Mouse (Mus musculus) adrenal gland, adult 18-20 months (tissue): ENCODE measurements around the gene Krt86. TPM values are rescaled to one million over a fixed set of nuclear protein-coding genes. Genes with fewer than 3 reads are reported as not detected.
"Not testable (repeated sequence)": the region's sequence is repeated elsewhere in the genome, so short reads cannot be mapped to it uniquely, and the experiment has no call there.

ENCODE experiments used
- DNase-seq, 2 experiments: peaks; one replicate each; pipeline ENCODE4 v3.0.0; 2021 to 2022; ENCODE audit warnings: low spot score in 2 of 2
- total RNA-seq, 2 experiments: library from RNA; stranded (reverse); gene quantifications; 1 replicate in 1 of 2; 2 replicates in 1 of 2; pipeline ENCODE4 v1.2.3; 2021

Krt86 gene
- total RNA-seq, 2 experiments from 2014 or later, result not detected

DNA sequence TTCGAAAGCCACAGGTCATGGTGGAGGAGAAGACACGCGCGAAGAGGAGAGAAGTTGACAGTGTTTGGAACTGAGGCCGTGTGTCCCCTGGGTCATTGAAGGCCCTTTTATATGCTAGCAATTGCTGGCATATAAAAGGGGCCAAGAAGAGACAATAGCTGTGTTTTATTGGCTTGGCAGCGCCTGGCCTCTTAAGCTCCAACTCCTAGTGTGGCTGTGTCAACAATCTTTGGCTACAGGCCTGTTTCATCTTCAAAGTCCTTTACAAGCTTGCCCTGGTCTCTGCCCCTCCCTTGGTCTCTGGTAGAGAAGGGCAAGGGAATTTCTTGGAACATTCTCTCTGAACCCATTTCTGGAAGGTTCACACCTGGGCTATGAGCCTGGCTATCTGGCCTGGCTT lies 18.2 kb downstream of the Krt86 start, which contains the start of gene Krt83:
Gene Krt83, minus strand, starts transcription at position 82 of the 400 bp plus-strand sequence.
- DNase-seq, result no peak

DNA sequence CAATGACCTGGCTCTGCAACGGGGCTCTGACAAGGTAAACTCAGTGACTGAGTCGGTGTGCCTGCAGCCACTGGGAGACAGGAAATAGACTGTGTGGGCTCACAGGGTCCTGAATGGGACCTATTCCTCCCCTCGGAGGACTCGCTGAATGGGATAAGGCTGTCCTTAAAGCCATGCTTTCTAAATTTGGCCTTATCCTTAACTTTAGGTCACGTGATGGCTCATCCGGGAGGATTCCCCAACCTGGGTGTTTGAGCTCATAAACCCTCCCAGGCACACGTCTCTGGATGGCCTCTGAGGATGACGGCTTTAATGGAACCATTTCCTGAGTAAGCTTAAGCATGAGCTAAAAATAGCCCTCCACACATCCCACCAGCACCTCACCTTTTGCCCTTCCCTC lies 19.4 kb downstream of the Krt86 start:
- DNase-seq, result no peak

DNA sequence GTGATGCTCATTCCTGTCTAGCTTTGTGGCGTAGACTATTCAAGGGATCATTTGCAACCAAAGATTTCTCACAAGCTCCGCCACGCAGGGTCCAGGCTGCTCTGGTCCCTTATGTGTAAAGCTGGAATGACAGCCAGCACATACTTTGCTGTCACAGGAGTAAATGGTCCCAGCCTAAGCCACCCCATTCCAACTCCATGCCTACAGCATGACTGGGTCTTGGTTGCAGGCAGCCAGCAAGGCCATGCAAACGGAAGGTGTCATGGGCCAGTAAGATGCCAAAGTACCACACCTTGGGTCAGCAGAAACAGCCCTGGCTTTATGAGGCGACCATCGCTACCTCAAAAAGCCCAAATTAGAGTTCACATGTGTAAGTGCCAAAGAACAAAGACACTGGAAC lies 20.4 kb downstream of the Krt86 start:
- no peak for DNase-seq

DNA sequence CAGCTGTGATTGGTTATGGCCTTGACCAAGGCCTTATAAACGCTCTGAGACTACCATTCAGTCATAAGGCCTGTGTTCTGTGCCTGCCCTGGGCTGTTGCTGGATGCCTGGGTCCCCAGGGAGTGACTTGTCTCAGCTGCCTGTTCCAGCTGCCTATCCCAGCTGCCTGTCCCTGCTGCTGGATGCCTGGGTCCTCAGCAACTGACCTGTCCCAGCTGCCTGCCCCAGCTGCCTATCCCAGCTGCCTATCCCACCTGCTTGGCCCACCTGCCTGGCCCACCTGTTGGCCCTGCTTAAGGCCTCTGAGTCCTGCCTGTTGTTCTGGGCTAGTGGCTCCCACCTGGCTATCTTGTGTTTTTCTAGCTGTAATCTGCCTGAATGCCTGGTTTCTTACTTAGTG lies 20.9 kb downstream of the Krt86 start:
- DNase-seq, result no peak

DNA sequence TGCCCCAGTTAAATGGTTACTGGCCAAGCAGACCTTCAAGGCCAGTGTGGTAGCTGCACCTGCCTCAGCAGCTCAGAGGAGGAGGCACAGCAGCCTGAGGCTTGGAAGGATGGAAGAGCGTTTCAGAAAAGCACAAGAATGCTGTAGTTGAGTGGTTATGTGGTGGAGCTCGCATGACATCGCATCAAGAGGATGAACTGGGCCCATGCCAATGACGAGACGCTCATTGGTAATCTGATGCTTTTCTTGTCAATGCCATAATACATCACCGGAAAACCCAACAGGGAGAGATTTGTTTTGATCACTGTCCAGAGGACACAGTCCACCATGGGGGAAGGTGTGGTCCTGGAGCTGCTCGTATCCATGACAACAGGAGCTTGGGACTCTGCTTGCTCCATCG lies 22.0 kb downstream of the Krt86 start:
- DNase-seq, result no peak

DNA sequence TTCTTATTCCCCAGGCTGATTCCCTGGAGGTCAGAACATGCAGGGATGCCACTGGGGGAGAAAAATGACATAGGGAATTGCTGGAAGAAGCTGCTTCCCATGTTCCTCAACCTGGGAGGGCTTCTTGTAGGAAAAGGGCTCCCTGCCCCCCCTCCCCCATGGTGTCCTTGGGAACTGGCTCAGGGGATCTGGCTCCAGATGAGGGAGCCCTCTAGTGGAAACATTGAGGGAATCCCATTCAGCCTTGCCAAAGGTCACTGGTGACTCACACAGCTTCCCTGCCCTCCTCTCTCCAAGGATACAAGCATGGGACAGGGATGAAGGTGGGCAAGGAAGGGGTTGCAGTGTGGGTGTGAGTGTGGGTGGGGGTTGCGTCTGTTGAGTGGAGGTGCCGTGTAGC lies 23.9 kb downstream of the Krt86 start:
- DNase-seq, result peak; percentile 34 to 55

DNA sequence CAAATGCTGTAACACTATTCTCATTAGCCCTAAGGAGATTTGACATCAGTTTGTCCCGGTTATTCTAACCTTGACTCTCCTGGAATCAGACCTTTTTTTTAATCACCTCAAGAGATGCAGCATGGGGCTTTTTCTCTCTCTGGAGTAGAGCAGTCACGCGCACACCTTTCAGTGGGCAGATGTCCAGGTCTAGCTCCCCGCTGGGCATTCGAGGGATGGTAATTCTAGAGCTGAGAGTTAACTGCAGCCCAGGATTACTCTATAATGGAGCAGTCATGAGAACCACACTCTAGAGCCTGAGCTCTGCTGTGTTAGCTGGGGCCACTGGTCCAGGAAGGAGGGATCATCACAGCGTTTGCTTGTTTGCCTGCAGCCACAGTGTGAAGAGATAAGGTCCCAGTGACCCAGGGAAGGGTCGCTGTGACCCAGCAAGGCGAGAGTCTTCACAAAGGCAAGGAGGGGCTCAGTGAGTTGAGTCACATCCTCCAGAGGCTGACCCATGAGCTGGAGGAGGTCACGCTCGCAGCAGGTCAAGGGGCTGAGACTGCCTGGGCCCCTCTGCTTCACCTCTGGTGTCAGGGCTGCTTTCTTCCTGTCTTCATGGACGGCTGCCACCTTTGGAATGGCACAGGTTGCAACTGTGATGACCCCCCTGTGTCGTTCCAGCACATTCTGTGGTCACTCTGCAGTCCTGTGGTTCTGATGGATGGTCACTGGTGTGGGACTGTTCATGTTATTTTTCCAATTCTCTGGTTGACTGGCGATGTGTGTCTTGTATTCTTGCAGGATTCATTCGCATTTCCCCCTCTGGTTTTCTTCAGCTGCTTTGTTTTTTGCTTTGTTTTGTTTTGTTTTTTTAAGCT lies 33.8 kb downstream of the Krt86 start:
- DNase-seq, result no peak

DNA sequence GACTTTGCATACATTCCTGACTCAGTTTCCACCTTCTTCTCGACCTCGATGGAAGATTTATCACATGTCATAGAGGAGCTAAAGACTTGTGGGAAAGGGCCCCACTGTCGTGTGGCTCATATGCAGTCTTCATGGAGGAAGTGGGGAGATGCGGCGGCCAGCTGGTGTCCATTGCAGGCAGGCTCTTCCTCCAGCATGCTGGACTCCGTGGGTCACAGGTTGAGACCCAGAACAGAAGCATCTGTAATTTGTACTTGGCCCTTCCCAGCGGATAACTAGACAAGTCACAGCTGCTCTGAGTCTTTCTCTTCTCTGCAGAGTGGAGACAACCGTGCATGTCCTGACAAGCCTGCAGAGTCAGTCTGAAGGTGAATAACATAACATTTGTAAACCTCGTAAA lies 35.0 kb downstream of the Krt86 start:
- DNase-seq, result no peak

DNA sequence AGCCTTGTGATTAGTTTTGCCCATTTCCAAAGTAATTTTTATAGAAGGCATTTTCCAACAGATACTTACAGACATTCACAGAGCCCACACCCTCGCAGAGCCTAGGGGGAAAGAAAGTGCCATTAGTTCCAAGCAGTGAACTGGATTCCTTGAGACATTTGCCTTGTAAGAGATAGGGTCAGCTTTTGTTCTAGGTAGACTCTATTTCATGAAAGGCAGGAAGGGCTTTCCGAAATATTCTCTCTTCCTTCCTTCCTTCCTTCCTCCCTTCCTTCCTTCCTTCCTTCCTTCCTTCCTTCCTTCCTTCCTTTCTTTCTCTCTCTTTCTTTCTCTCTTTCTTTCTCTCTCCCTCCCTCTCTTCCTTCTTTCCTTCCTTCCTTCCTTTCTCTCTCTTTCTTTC lies 43.9 kb downstream of the Krt86 start, which contains the start of gene Gm49425:
Gene Gm49425, minus strand, starts transcription at position 101 of the 400 bp plus-strand sequence.
- not testable (repeated sequence) for DNase-seq

DNA sequence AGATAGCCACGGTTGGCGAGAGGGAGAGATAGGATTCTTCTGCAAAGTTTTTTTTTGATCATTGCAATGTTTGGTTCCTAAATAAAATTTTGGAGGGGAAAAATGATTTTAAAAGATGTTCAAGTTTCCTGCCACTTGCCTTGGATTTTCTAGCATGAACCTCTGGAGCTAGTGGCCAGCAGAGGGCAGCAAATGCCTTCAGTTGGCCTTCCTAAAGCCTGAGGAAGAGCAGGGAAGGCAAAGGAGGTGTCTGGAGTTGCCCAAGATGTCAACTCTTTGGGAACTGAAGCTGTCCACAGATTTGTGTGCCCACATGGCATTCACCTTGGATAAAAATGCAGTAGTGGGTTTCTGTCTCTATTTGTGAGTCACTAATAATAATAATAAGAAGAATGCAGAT lies 46.5 kb downstream of the Krt86 start:
- peak; percentile 62 to 76 for DNase-seq

DNA sequence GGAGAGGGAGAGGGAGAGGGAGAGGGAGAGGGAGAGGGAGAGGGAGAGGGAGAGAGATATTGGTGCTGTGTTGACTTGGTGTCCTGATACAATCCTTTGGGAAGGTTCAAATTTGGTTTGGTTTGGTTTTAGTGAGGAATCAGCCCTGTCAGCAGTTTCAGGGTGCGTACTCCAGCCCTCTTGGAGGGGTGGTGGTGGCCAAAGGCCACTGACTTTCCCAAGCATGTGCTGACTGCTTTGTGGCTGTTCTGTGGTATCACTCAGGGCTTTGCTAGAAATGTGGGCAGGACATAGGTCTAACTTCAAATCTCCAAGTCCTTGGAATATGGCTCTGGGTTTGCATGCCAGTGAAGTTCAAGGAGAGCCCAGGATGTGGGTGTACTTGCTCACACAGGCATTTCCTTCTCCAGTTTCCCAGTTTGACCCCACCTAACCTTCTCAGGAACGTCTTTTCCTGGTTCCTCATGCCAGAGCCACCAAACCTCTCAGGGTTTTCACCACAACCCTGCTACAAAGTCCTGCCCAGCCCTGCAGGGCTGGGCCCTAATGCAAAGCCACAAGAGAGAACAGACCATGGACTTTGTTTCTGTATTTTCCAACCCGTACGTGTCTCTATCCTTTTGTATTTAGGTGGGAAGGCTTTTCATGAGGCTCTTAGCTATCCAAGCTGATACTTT lies 49.4 kb downstream of the Krt86 start:
- no peak for DNase-seq

Other genes starting within 250 kb of the Krt86 start
- gene Grasp, start 249.3 kb upstream of the Krt86 start, total RNA-seq, result 10 to 100 TPM; 16.3 to 19.8 TPM
- gene Nr4a1, start 219.2 kb upstream of the Krt86 start, total RNA-seq, result 100 to 1,000 TPM; 275 to 349 TPM
- gene Atg101, start 189.2 kb upstream of the Krt86 start, total RNA-seq, result 10 to 100 TPM; 60.5 to 64.0 TPM
- gene 6030408B16Rik, start 180.3 kb upstream of the Krt86 start, total RNA-seq, result under 1 TPM; 0.27 to 0.54 TPM
- gene Krt80, start 103.3 kb upstream of the Krt86 start, total RNA-seq, result 1 to 10 TPM; 4.3 to 7.8 TPM
- gene Krt7, start 62.4 kb upstream of the Krt86 start, total RNA-seq, result 1 to 10 TPM; 1.4 to 2.6 TPM
- not detected for gene Krt87, start 34.7 kb upstream of the Krt86 start, total RNA-seq
- gene Krt88, start 25.7 kb upstream of the Krt86 start, total RNA-seq, result not detected
- gene Krt81, start 9.7 kb upstream of the Krt86 start, total RNA-seq, result not detected
- not detected for gene Krt83, start 18.0 kb downstream of the Krt86 start, total RNA-seq
- gene Gm49425, start 43.8 kb downstream of the Krt86 start, total RNA-seq, result not detected
- gene Krt84, start 59.3 kb downstream of the Krt86 start, total RNA-seq, result not detected
- gene Krt82, start 77.2 kb downstream of the Krt86 start, total RNA-seq, result not detected
- not detected for gene Krt90, start 89.5 kb downstream of the Krt86 start, total RNA-seq
- gene Krt75, start 100.4 kb downstream of the Krt86 start, total RNA-seq, result not detected
- gene Gm5414, start 154.7 kb downstream of the Krt86 start, total RNA-seq, result not detected
- gene Gm5478, start 173.9 kb downstream of the Krt86 start, total RNA-seq, result not detected
- not detected for gene Krt6b, start 206.8 kb downstream of the Krt86 start, total RNA-seq
- not detected for gene Krt6a, start 220.8 kb downstream of the Krt86 start, total RNA-seq
- not detected for gene Krt5, start 239.4 kb downstream of the Krt86 start, total RNA-seq